Mouse (Mus musculus): ENCODE measurements around the gene Rnaseh2b. TPM values are rescaled to one million over a fixed set of nuclear protein-coding genes. Genes with fewer than 3 reads are reported as not detected.

The Rnaseh2b gene
- polyA plus RNA-seq, 1 experiment from 2014 or later = 46.3 TPM

GRCm38 (mm10) chr14:62270698-62271396 lies 21.5 kb upstream of the Rnaseh2b start:
- no peaks in the 10 kb centered on the region for H3K4me1 ChIP-seq
- no peaks in the 10 kb centered on the region for H3K9me3 ChIP-seq
- WGBS = 58% methylated on average over 12 of the region's 12 CpGs
- peak overlapping the region; percentile 78 for H3K27ac ChIP-seq
- no peak overlapping the region for H3K9ac ChIP-seq
- no peaks in the 10 kb centered on the region for H3K27me3 ChIP-seq
- ATAC-seq (ENCODE audit: insufficient number of reproducible peaks, low FRiP score, low TSS enrichment, low read depth) = peak; percentile 72; the same call in 1 of the 2 replicates
- no peak overlapping the region for H3K4me3 ChIP-seq
- no peak overlapping the region for H3K4me2 ChIP-seq
- no peaks in the 10 kb centered on the region for H3K36me3 ChIP-seq

GRCm38 (mm10) chr14:62273604-62274003 lies 18.8 kb upstream of the Rnaseh2b start:
- Histone ChIP-seq H3K36me3 (no peaks in the 10 kb centered on the region), H3K4me2 (no peak overlapping the region), H3K9me3 (no peaks in the 10 kb centered on the region), H3K4me3 (no peak overlapping the region), H3K9ac (no peak overlapping the region), H3K4me1 (no peaks in the 10 kb centered on the region), H3K27ac (no peak overlapping the region), H3K27me3 (no peaks in the 10 kb centered on the region)
- no peak for ATAC-seq (ENCODE audit: insufficient number of reproducible peaks, low FRiP score, low TSS enrichment, low read depth)
- 87% methylated on average over 3 of the region's 3 CpGs for WGBS

- 71% methylated on average over 2 of the region's 2 CpGs for WGBS
- peaks cover 9% of the 10 kb centered on the region; the same call in 1 of the 2 replicates for H3K4me1 ChIP-seq
- no peaks in the 10 kb centered on the region for H3K36me3 ChIP-seq
- no peaks in the 10 kb centered on the region for H3K27me3 ChIP-seq
- no peak overlapping the region for H3K4me3 ChIP-seq
- H3K9ac ChIP-seq = no peak overlapping the region
- H3K4me2 ChIP-seq = no peak overlapping the region
- H3K27ac ChIP-seq = no peak overlapping the region
- no peak for ATAC-seq (ENCODE audit: insufficient number of reproducible peaks, low FRiP score, low TSS enrichment, low read depth)
- H3K9me3 ChIP-seq = no peaks in the 10 kb centered on the region
Observed at GRCm38 (mm10) chr14:62282974-62283373, 9.4 kb upstream of the Rnaseh2b start.

- ATAC-seq (ENCODE audit: insufficient number of reproducible peaks, low FRiP score, low TSS enrichment, low read depth) = no peak
- H3K4me3 ChIP-seq = no peak overlapping the region
- WGBS = 89% methylated on average over 3 of the region's 3 CpGs
Observed at GRCm38 (mm10) chr14:62288731-62289130, 3.7 kb upstream of the Rnaseh2b start.

GRCm38 (mm10) chr14:62291406-62291987 lies 892 bp upstream of the Rnaseh2b start:
- Histone ChIP-seq H3K4me2 (no peak overlapping the region), H3K9ac (no peak overlapping the region), H3K36me3 (no peaks in the 10 kb centered on the region), H3K4me3 (no peak overlapping the region), H3K27me3 (peaks cover 5% of the 10 kb centered on the region), H3K27ac (no peak overlapping the region), H3K4me1 (peaks cover 13% of the 10 kb centered on the region), H3K9me3 (no peaks in the 10 kb centered on the region)
- 92% methylated on average over 1 of the region's 1 CpGs for WGBS
- ATAC-seq (ENCODE audit: insufficient number of reproducible peaks, low FRiP score, low TSS enrichment, low read depth) = no peak

More at GRCm38 (mm10) chr14:62288731-62289130, 3.7 kb upstream of the Rnaseh2b start:
- no peaks in the 10 kb centered on the region for H3K9me3 ChIP-seq
- H3K27ac ChIP-seq = no peak overlapping the region
- H3K9ac ChIP-seq = no peak overlapping the region
- H3K4me1 ChIP-seq = peaks cover 13% of the 10 kb centered on the region
- H3K4me2 ChIP-seq = no peak overlapping the region
- H3K36me3 ChIP-seq = no peaks in the 10 kb centered on the region
- peaks cover 5% of the 10 kb centered on the region for H3K27me3 ChIP-seq

GRCm38 (mm10) chr14:62292166-62292487 lies 262 bp upstream of the Rnaseh2b start:
- H3K36me3 ChIP-seq = no peaks in the 10 kb centered on the region
- no peaks in the 10 kb centered on the region for H3K9me3 ChIP-seq
- 26% methylated on average over 3 of the region's 7 CpGs for WGBS
- peaks cover 13% of the 10 kb centered on the region for H3K4me1 ChIP-seq
- H3K4me2 ChIP-seq = peak overlapping the region; percentile 98
- no peak overlapping the region for H3K27ac ChIP-seq
- no peak overlapping the region for H3K9ac ChIP-seq
- H3K27me3 ChIP-seq = peaks cover 5% of the 10 kb centered on the region
- ATAC-seq (ENCODE audit: insufficient number of reproducible peaks, low FRiP score, low TSS enrichment, low read depth) = no peak
- H3K4me3 ChIP-seq = peak overlapping the region; percentile 50

GRCm38 (mm10) chr14:62298808-62299207 lies 6.4 kb downstream of the Rnaseh2b start:
- ATAC-seq (ENCODE audit: insufficient number of reproducible peaks, low FRiP score, low TSS enrichment, low read depth) = no peak

GRCm38 (mm10) chr14:62300031-62300430 lies 7.6 kb downstream of the Rnaseh2b start:
- H3K36me3 ChIP-seq = no peaks in the 10 kb centered on the region
- WGBS = 86% methylated on average over 3 of the region's 3 CpGs

More at GRCm38 (mm10) chr14:62298808-62299207, 6.4 kb downstream of the Rnaseh2b start:
- H3K4me1 ChIP-seq = no peaks in the 10 kb centered on the region
- no peaks in the 10 kb centered on the region for H3K9me3 ChIP-seq
- no peaks in the 10 kb centered on the region for H3K27me3 ChIP-seq
- no peak overlapping the region for H3K4me2 ChIP-seq
- WGBS = 86% methylated on average over 1 of the region's 1 CpGs
- H3K4me3 ChIP-seq = no peak overlapping the region
- no peak overlapping the region for H3K9ac ChIP-seq
- H3K27ac ChIP-seq = no peak overlapping the region
- H3K36me3 ChIP-seq = no peaks in the 10 kb centered on the region

GRCm38 (mm10) chr14:62307555-62307954 lies 15.2 kb downstream of the Rnaseh2b start:
- 58% methylated on average over 1 of the region's 1 CpGs for WGBS
- H3K27me3 ChIP-seq = no peaks in the 10 kb centered on the region
- no peak overlapping the region for H3K27ac ChIP-seq

More at GRCm38 (mm10) chr14:62300031-62300430, 7.6 kb downstream of the Rnaseh2b start:
- no peaks in the 10 kb centered on the region for H3K4me1 ChIP-seq
- no peak overlapping the region for H3K9ac ChIP-seq
- no peak overlapping the region for H3K27ac ChIP-seq
- no peaks in the 10 kb centered on the region for H3K9me3 ChIP-seq
- no peak overlapping the region for H3K4me2 ChIP-seq
- H3K27me3 ChIP-seq = no peaks in the 10 kb centered on the region
- no peak overlapping the region for H3K4me3 ChIP-seq
- no peak for ATAC-seq (ENCODE audit: insufficient number of reproducible peaks, low FRiP score, low TSS enrichment, low read depth)

GRCm38 (mm10) chr14:62309026-62309425 lies 16.6 kb downstream of the Rnaseh2b start:
- no peaks in the 10 kb centered on the region for H3K36me3 ChIP-seq
- H3K27me3 ChIP-seq = no peaks in the 10 kb centered on the region
- H3K4me1 ChIP-seq = peaks cover 6% of the 10 kb centered on the region; the same call in 1 of the 2 replicates
- no peak overlapping the region for H3K4me2 ChIP-seq
- WGBS = 35% methylated on average over 2 of the region's 2 CpGs
- H3K9ac ChIP-seq = no peak overlapping the region
- H3K9me3 ChIP-seq = no peaks in the 10 kb centered on the region
- no peak for ATAC-seq (ENCODE audit: insufficient number of reproducible peaks, low FRiP score, low TSS enrichment, low read depth)
- no peak overlapping the region for H3K4me3 ChIP-seq
- H3K27ac ChIP-seq = no peak overlapping the region

More at GRCm38 (mm10) chr14:62307555-62307954, 15.2 kb downstream of the Rnaseh2b start:
- no peak overlapping the region for H3K9ac ChIP-seq
- H3K4me1 ChIP-seq = peaks cover 6% of the 10 kb centered on the region; the same call in 1 of the 2 replicates
- H3K36me3 ChIP-seq = no peaks in the 10 kb centered on the region
- peak; percentile 35; the same call in 1 of the 2 replicates for ATAC-seq (ENCODE audit: insufficient number of reproducible peaks, low FRiP score, low TSS enrichment, low read depth)
- no peaks in the 10 kb centered on the region for H3K9me3 ChIP-seq
- H3K4me3 ChIP-seq = no peak overlapping the region
- no peak overlapping the region for H3K4me2 ChIP-seq

- H3K36me3 ChIP-seq = no peaks in the 10 kb centered on the region
- WGBS = 100% methylated on average over 1 of the region's 1 CpGs
- H3K4me3 ChIP-seq = no peak overlapping the region
- no peak overlapping the region for H3K4me2 ChIP-seq
- H3K27ac ChIP-seq = no peak overlapping the region
- no peak overlapping the region for H3K9ac ChIP-seq
- ATAC-seq (ENCODE audit: insufficient number of reproducible peaks, low FRiP score, low TSS enrichment, low read depth) = no peak
- peaks cover 6% of the 10 kb centered on the region; the same call in 1 of the 2 replicates for H3K4me1 ChIP-seq
- H3K27me3 ChIP-seq = no peaks in the 10 kb centered on the region
- no peaks in the 10 kb centered on the region for H3K9me3 ChIP-seq
Observed at GRCm38 (mm10) chr14:62311672-62312071, 19.3 kb downstream of the Rnaseh2b start.

GRCm38 (mm10) chr14:62322581-62323344 lies 30.4 kb downstream of the Rnaseh2b start:
- Histone ChIP-seq H3K27ac (no peak overlapping the region), H3K4me3 (no peak overlapping the region), H3K9ac (no peak overlapping the region), H3K4me2 (no peak overlapping the region), H3K4me1 (0 out of 2 replicates have a peak, but pooled peaks cover 6% of the 10 kb centered on the region), H3K27me3 (no peaks in the 10 kb centered on the region), H3K9me3 (no peaks in the 10 kb centered on the region), H3K36me3 (no peaks in the 10 kb centered on the region)
- ATAC-seq (ENCODE audit: insufficient number of reproducible peaks, low FRiP score, low TSS enrichment, low read depth) = peak; percentile 48; the same call in 1 of the 2 replicates
- 24% methylated on average over 6 of the region's 6 CpGs for WGBS

Data from limb, embryonic 15.5 days (tissue).